Mouse (Mus musculus) MEL (cell line): ENCODE measurements around the gene Cnbd2. TPM values are rescaled to one million over a fixed set of nuclear protein-coding genes. Genes with fewer than 3 reads are reported as not detected.

Experiments
- DNase-seq: peaks from one replicate; pipeline ENCODE4 v3.0.0; 2011; ENCODE audit warnings: low read depth, low spot score
- H3K27ac ChIP-seq: 2 replicates; pipeline ENCODE4 v1.5.1; 2012; ENCODE audit warnings: low read depth, mild to moderate bottlenecking, control low read depth, low read length, moderate library complexity; ENCODE audit not compliant: control insufficient read depth
- H3K27me3 ChIP-seq, 2 experiments: fragments of 150-350 bp in 1 of 2; sonication (generic) in 1 of 2; 2 replicates each; pipeline ENCODE4 v1.6.1; 2012; ENCODE audit warnings: low read length in 2 of 2, mild to moderate bottlenecking in 2 of 2, improper control_type of control experiment in 1 of 2, moderate library complexity in 1 of 2; ENCODE audit not compliant: insufficient read depth in 2 of 2, control insufficient read depth in 1 of 2
- H3K36me3 ChIP-seq, 2 experiments: 2 replicates each; pipeline ENCODE4 v1.6.1; 2012 to 2014; ENCODE audit warnings: low read length in 2 of 2, improper control_type of control experiment in 1 of 2, inconsistent platforms in 1 of 2, mild to moderate bottlenecking in 1 of 2; ENCODE audit not compliant: insufficient read depth in 2 of 2, control insufficient read depth in 1 of 2
- H3K4me1 ChIP-seq, 2 experiments: fragments of 150-350 bp in 1 of 2; sonication (generic) in 1 of 2; 2 replicates each; pipeline ENCODE4 v1.6.1; 2012; ENCODE audit warnings: low read length in 2 of 2, improper control_type of control experiment in 1 of 2, mild to moderate bottlenecking in 1 of 2; ENCODE audit not compliant: insufficient read depth in 2 of 2, control insufficient read depth in 1 of 2
- H3K4me3 ChIP-seq, 2 experiments: fragments of 150-350 bp in 1 of 2; sonication (generic) in 1 of 2; 2 replicates each; pipeline ENCODE4 v1.5.1; 2012; ENCODE audit warnings: low read depth in 2 of 2, low read length in 2 of 2, mild to moderate bottlenecking in 2 of 2, moderate library complexity in 2 of 2, control low read depth in 1 of 2, improper control_type of control experiment in 1 of 2; ENCODE audit not compliant: control insufficient read depth in 1 of 2, insufficient read depth in 1 of 2
- H3K79me2 ChIP-seq: 2 replicates; pipeline ENCODE4 v1.6.1; 2012; ENCODE audit warnings: mild to moderate bottlenecking, low read length, moderate library complexity; ENCODE audit not compliant: control insufficient read depth, poor library complexity, insufficient read depth
- H3K9ac ChIP-seq: 2 replicates; pipeline ENCODE4 v1.6.1; 2012; ENCODE audit warnings: low read depth, mild to moderate bottlenecking, control low read depth, low read length, moderate library complexity; ENCODE audit not compliant: control insufficient read depth, poor library complexity, severe bottlenecking
- H3K9me3 ChIP-seq: fragments of 150-350 bp; sonication (generic); replicated peaks from 2 replicates; pipeline ENCODE4 v1.6.1; 2012; ENCODE audit warnings: mild to moderate bottlenecking, low read length, improper control_type of control experiment, moderate library complexity; ENCODE audit not compliant: insufficient read depth
- CHD1 ChIP-seq: IDR thresholded peaks from 2 replicates; pipeline ENCODE4 v1.6.1; 2012; ENCODE audit warnings: low read depth, mild to moderate bottlenecking, inconsistent platforms, low read length, improper control_type of control experiment
- CHD2 ChIP-seq: IDR thresholded peaks from 2 replicates; pipeline ENCODE4 v1.6.1; 2011; ENCODE audit warnings: low read length, improper control_type of control experiment
- CTCF ChIP-seq, 3 experiments: IDR thresholded peaks in 2 of 3; conservative IDR thresholded peaks in 1 of 3; 2 replicates each; pipeline ENCODE4 v1.5.1; 2011 to 2012; ENCODE audit warnings: low read length in 3 of 3, low read depth in 2 of 3, mild to moderate bottlenecking in 2 of 3, improper control_type of control experiment in 1 of 3, inconsistent platforms in 1 of 3, mixed read lengths in 1 of 3, moderate library complexity in 1 of 3; ENCODE audit not compliant: control insufficient read depth in 1 of 3, insufficient read depth in 1 of 3, poor library complexity in 1 of 3, severe bottlenecking in 1 of 3
- E2F4 ChIP-seq: IDR thresholded peaks from 2 replicates; pipeline ENCODE4 v1.6.1; 2011; ENCODE audit warnings: low read depth, low read length, improper control_type of control experiment, borderline replicate concordance
- ETS1 ChIP-seq: IDR thresholded peaks from 2 replicates; pipeline ENCODE4 v1.6.1; 2012; ENCODE audit warnings: low read depth, mild to moderate bottlenecking, inconsistent platforms, low read length, improper control_type of control experiment, moderate library complexity
- GATA1 ChIP-seq: IDR thresholded peaks from 2 replicates; pipeline ENCODE4 v1.6.1; 2011; ENCODE audit warnings: low read depth, low read length, improper control_type of control experiment
- HCFC1 ChIP-seq: IDR thresholded peaks from 2 replicates; pipeline ENCODE4 v1.6.1; 2012; ENCODE audit warnings: low read depth, mild to moderate bottlenecking, inconsistent platforms, low read length, improper control_type of control experiment, moderate library complexity
- MAX ChIP-seq: IDR thresholded peaks from 2 replicates; pipeline ENCODE4 v1.6.1; 2011; ENCODE audit warnings: low read length, improper control_type of control experiment
- MAZ ChIP-seq: IDR thresholded peaks from 2 replicates; pipeline ENCODE4 v1.6.1; 2012; ENCODE audit warnings: low read depth, mild to moderate bottlenecking, inconsistent platforms, low read length, improper control_type of control experiment
- MEF2A ChIP-seq: IDR thresholded peaks from 2 replicates; pipeline ENCODE4 v1.6.1; 2014; ENCODE audit warnings: low read depth, mild to moderate bottlenecking, inconsistent platforms, low read length, improper control_type of control experiment; ENCODE audit not compliant: poor library complexity, insufficient replicate concordance, severe bottlenecking; ENCODE audit errors: extremely low read depth
- MXI1 ChIP-seq: IDR thresholded peaks from 2 replicates; pipeline ENCODE4 v1.6.1; 2011; ENCODE audit warnings: mild to moderate bottlenecking, low read depth, low read length, improper control_type of control experiment
- MYB ChIP-seq: IDR thresholded peaks from 2 replicates; pipeline ENCODE4 v1.6.1; 2011; ENCODE audit warnings: mild to moderate bottlenecking, low read depth, low read length, improper control_type of control experiment
- NRF1 ChIP-seq: IDR thresholded peaks from 2 replicates; pipeline ENCODE4 v1.6.1; 2014; ENCODE audit warnings: low read depth, mild to moderate bottlenecking, inconsistent platforms, low read length, improper control_type of control experiment, moderate library complexity; ENCODE audit not compliant: poor library complexity, insufficient read depth, severe bottlenecking
- POLR2A ChIP-seq, 2 experiments: IDR thresholded peaks; 2 replicates each; pipeline ENCODE4 v1.6.1; 2011 to 2012; ENCODE audit warnings: low read length in 2 of 2, mild to moderate bottlenecking in 2 of 2, control low read depth in 1 of 2, improper control_type of control experiment in 1 of 2, low read depth in 1 of 2, moderate library complexity in 1 of 2; ENCODE audit not compliant: control insufficient read depth in 1 of 2, insufficient read depth in 1 of 2, poor library complexity in 1 of 2
- POLR2AphosphoS5 ChIP-seq: IDR thresholded peaks from 2 replicates; pipeline ENCODE4 v1.6.1; 2012; ENCODE audit warnings: low read depth, borderline replicate concordance, mild to moderate bottlenecking, inconsistent platforms, low read length, moderate library complexity, mixed read lengths
- RAD21 ChIP-seq: IDR thresholded peaks from 2 replicates; pipeline ENCODE4 v1.6.1; 2011; ENCODE audit warnings: mild to moderate bottlenecking, low read depth, low read length, improper control_type of control experiment
- RCOR1 ChIP-seq: IDR thresholded peaks from 2 replicates; pipeline ENCODE4 v1.6.1; 2012; ENCODE audit warnings: low read depth, mild to moderate bottlenecking, inconsistent platforms, low read length, improper control_type of control experiment
- TAL1 ChIP-seq: IDR thresholded peaks from 2 replicates; pipeline ENCODE4 v1.6.1; 2012; ENCODE audit warnings: mild to moderate bottlenecking, inconsistent platforms, low read length, moderate library complexity, mixed read lengths
- USF1 ChIP-seq: IDR thresholded peaks from 2 replicates; pipeline ENCODE4 v1.6.1; 2014; ENCODE audit warnings: low read depth, mild to moderate bottlenecking, inconsistent platforms, low read length, improper control_type of control experiment, moderate library complexity
- ZC3H11A ChIP-seq: IDR thresholded peaks from 2 replicates; pipeline ENCODE4 v1.6.1; 2012; ENCODE audit warnings: low read depth, mild to moderate bottlenecking, inconsistent platforms, low read length, improper control_type of control experiment
- ZKSCAN1 ChIP-seq: IDR thresholded peaks from 2 replicates; pipeline ENCODE4 v1.6.1; 2012; ENCODE audit warnings: low read depth, mild to moderate bottlenecking, inconsistent platforms, low read length, improper control_type of control experiment, moderate library complexity
- ZMIZ1 ChIP-seq: IDR thresholded peaks from 2 replicates; pipeline ENCODE4 v1.6.1; 2012; ENCODE audit warnings: low read depth, mild to moderate bottlenecking, inconsistent platforms, low read length, improper control_type of control experiment, moderate library complexity
- polyA plus RNA-seq, 2 experiments: library from polyadenylated mRNA; stranded (reverse) in 1 of 2; unstranded in 1 of 2; fragments of >175 nt in 1 of 2; fragments of >200 nt in 1 of 2; gene quantifications; 2 replicates each; pipeline versions ENCODE4 v1.2.1 to v1.2.4; 2012; ENCODE audit warnings: low replicate concordance in 2 of 2, low read depth in 1 of 2; ENCODE audit not compliant: insufficient read length in 2 of 2, insufficient read depth in 1 of 2, missing spikeins in 1 of 2
- total RNA-seq: library from RNA; depleted of rRNA; stranded (reverse); fragments of 300-350 nt; gene quantifications from 2 replicates; pipeline ENCODE4 v1.2.3, GENCODE M21; 2012

Cnbd2 gene
- total and polyA plus RNA-seq, 3 experiments, result 1.8 to 4.8 TPM; not detected in 1

DNA sequence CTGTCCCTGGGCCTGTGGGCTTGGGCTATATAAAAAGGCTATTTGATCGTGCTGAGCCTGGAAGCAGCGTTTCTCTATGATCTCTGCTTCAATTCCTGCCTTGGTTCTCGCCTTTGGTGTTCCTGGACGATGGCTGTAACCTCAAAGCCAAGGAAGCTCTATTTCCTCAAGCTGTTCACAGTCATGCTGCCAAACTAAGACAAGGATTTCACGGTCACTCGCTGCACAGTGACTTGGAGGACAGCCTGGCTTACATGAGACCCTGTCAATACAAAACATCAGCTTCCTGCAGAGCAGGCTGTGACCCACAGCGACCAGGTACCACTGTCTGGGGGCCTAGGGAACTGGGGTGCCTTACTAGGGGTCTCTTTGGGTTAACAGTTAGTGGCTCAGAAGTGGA lies 64.9 kb downstream of the Cnbd2 start:
- Histone ChIP-seq H3K4me3 (no peak overlapping the region), H3K36me3 (no peaks in the 10 kb centered on the region), H3K9me3 (no peaks in the 10 kb centered on the region), H3K27me3 (no peaks in the 10 kb centered on the region; a peak in 1 of 4 replicates), H3K79me2 (no peaks in the 10 kb centered on the region)
- DNase-seq, result no peak
- TF ChIP-seq POLR2A (IDR thresholded peaks at IDR 0.05; ENCODE audit: control insufficient read depth in 1 of 2, insufficient read depth in 1 of 2, low read depth in 1 of 2, low read length in 2 of 2, poor library complexity in 1 of 2) (no peak), E2F4 (no peak)
- TF ChIP-seq, all 39 proteins: peak for 0
- Histone ChIP-seq H3K9ac (no peak overlapping the region), H3K27ac (no peak overlapping the region), H3K4me1 (no peaks in the 10 kb centered on the region)

DNA sequence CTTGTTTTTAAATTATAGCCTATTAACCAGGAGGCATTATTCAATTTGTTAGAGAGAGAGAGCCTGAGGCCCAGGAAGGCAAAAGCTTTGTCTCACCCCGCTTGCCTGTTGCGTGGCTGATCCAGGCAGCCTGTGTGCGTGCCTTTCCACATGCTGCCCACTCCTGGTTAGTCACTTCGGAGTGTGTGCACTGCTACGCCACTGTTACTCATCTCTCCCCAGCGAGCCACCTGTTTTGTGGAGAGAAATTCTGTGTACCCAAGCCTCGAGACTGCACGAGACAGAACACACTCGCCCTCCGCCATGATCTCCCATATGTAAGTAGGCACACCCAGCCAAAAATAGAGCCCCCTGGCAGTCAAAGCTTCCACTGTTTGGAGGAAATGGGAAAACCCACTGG lies 67.8 kb downstream of the Cnbd2 start:
- TF ChIP-seq POLR2AphosphoS5 (no peak), MXI1 (no peak), CTCF (IDR thresholded peaks at IDR 0.05 in 2 of 3, conservative IDR thresholded peaks at IDR 0.05 in 1 of 3; ENCODE audit: control insufficient read depth in 1 of 3, insufficient read depth in 1 of 3, low read depth in 2 of 3, low read length in 3 of 3, poor library complexity in 1 of 3, severe bottlenecking in 1 of 3) (no peak), MEF2A (no peak), MAZ (no peak), HCFC1 (no peak), MAX (no peak), NRF1 (no peak), ETS1 (no peak), ZC3H11A (no peak), RCOR1 (no peak), RAD21 (no peak), ZKSCAN1 (no peak), CHD2 (no peak), TAL1 (no peak), USF1 (no peak), GATA1 (no peak), CHD1 (no peak), MYB (no peak), ZMIZ1 (no peak)
- no peak overlapping the region for H3K27ac ChIP-seq
- H3K4me1 ChIP-seq, result no peaks in the 10 kb centered on the region
- DNase-seq, result no peak
- no peaks in the 10 kb centered on the region for H3K27me3 ChIP-seq
- no peaks in the 10 kb centered on the region for H3K79me2 ChIP-seq
- no peak overlapping the region for H3K4me3 ChIP-seq
- no peaks in the 10 kb centered on the region for H3K36me3 ChIP-seq
- no peaks in the 10 kb centered on the region for H3K9me3 ChIP-seq
- no peak overlapping the region for H3K9ac ChIP-seq
